Mouse (Mus musculus): ENCODE measurements around the gene Gm20388. TPM values are rescaled to one million over a fixed set of nuclear protein-coding genes. Genes with fewer than 3 reads are reported as not detected.

The Gm20388 gene
- total RNA-seq, 1 experiment from 2014 or later: 18.4 TPM

DNA sequence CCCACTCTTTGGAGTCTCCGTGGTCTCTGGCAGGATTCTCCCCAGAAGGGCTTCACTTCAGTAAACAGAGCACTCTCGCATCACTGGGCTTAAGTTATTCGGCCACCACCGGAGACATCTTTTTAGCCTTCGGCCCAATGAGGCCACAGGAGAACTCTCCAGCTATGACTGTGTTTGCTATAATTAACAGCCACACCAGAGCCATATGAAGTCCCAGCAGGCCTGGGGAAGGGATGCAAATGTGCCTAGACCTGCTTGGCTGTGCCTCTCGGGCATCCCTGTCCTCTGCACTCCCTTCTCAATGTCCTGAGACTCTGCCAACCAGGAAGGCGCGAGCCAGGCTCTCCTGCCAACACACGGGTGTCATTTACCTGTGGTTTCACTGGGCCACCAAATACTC is 1946.7 kb downstream of the Gm20388 start:
- ATAC-seq (replicated peaks in 1 of 2; ENCODE audit: insufficient read depth in 1 of 2, low FRiP score in 2 of 2, low TSS enrichment in 1 of 2, low read depth in 1 of 2, poor library complexity in 2 of 2, severe bottlenecking in 2 of 2): no peak

DNA sequence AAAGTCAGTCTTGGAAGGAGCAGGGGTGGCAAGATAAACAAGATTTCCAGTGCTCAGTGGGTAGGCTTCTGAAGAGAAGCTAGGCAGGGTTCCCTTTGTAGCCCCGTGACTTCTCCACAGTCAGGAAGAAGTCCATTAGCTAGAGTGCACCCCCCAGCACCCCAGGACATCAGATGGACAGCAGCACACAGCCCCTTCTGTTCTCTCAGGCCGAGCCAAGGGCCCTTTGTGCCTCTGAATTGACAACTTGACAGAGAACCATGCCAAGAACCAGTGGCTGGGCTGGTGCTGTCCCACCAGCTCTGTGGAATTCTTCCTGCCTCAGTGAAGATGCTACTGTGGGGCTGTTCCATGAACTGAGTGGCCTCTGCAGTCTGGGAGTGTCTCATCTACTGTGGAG is 1947.1 kb downstream of the Gm20388 start:
- ATAC-seq (replicated peaks in 1 of 2; ENCODE audit: insufficient read depth in 1 of 2, low FRiP score in 2 of 2, low TSS enrichment in 1 of 2, low read depth in 1 of 2, poor library complexity in 2 of 2, severe bottlenecking in 2 of 2): no peak

DNA sequence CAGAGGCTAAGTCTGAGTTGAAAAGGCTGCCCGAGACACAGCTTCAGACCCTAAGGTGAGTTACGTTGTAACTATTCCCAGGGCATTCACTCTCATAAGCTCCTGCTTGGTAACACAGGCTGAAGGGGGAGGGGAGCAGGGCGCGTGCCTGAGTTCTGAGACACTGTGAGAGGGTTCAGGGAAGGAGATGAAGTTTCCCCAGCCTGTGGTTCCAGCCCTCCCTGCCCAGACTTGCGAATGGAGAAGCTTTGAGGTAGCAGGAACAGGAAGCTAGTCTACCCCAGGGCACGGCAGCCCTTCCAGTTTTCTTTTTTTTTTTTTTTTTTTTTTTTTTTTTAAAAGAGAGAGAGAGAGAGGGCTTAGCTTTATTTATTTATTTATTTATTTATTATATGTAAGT is 1950.6 kb downstream of the Gm20388 start:
- peak; percentile 85 to 87 for ATAC-seq (replicated peaks in 1 of 2; ENCODE audit: insufficient read depth in 1 of 2, low FRiP score in 2 of 2, low TSS enrichment in 1 of 2, low read depth in 1 of 2, poor library complexity in 2 of 2, severe bottlenecking in 2 of 2)

DNA sequence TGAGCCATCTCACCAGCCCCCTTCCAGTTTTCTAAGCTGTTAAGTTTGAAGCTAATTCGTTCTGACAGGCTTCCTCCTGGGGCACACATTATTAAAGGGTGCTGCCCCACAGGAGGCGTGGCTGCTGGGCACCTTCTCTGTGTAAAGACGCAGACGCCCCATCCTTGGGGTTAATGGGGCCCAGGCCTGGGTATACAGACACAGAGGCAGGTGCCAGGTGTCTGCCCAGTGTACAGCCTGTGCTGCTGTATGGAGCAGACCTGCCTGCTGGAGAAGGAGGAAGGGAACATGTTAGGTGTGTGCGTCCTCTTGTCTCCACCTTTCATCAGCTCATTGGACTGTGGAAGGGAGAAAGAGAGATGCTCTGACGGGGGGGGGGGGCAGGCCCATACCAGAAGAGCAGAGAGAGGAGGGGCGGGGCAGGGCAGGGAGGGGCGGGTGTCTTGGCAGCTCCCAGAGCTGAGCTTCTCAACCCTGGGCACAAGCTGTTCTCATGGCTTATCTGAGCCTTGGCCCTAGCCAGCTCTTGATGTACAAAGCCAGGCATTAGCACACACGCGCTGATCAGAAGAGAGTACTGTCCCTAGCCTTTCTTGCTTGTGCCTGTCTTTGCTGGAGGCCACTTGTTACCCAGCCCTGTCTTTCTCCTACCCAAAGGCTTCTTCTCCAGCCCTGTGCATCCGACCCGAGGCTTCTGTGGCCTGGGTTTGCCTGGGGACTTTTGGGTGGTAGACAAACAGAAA is 1951.3 kb downstream of the Gm20388 start:
- no peak for ATAC-seq (replicated peaks in 1 of 2; ENCODE audit: insufficient read depth in 1 of 2, low FRiP score in 2 of 2, low TSS enrichment in 1 of 2, low read depth in 1 of 2, poor library complexity in 2 of 2, severe bottlenecking in 2 of 2)

DNA sequence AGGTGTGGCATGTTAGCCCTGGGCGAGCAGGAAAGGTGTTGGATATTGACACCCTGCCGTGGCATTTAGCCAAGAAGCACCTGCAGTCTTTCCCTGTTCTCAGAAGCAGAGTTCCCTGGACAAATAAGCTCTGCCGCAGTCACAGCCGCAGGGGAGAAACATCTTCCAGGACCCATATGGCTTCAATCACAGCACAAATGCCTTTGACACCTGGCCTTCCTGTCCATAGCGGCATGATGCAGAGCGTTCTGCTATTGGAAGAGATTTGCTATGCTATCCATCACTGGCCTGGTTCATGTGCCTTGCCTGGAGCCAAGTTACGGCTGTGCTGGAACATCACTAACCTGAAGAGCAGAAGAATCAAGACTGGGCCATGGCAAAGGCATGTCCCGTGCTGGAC is 1954.7 kb downstream of the Gm20388 start:
- ATAC-seq (replicated peaks in 1 of 2; ENCODE audit: insufficient read depth in 1 of 2, low FRiP score in 2 of 2, low TSS enrichment in 1 of 2, low read depth in 1 of 2, poor library complexity in 2 of 2, severe bottlenecking in 2 of 2): no peak

DNA sequence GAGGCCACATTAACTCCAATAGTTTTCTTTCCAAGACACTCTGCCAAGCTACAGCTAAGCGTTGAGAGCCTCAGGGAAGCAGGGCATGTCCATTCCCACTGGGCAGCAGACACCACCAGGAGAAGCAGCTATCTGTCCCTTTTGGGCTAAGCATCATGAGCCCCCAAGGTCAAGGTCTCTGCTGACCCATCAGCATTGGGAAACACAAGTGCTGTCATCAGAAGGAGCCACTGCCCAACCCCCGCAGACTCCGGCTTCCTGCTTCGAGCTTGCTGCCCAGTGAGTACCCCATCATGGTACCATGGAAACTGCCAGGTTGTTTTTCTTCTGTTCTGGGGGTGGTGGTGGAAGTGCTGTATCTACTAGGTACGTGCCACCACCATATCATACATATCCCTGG is 1957.6 kb downstream of the Gm20388 start:
- no peak for ATAC-seq (replicated peaks in 1 of 2; ENCODE audit: insufficient read depth in 1 of 2, low FRiP score in 2 of 2, low TSS enrichment in 1 of 2, low read depth in 1 of 2, poor library complexity in 2 of 2, severe bottlenecking in 2 of 2)

DNA sequence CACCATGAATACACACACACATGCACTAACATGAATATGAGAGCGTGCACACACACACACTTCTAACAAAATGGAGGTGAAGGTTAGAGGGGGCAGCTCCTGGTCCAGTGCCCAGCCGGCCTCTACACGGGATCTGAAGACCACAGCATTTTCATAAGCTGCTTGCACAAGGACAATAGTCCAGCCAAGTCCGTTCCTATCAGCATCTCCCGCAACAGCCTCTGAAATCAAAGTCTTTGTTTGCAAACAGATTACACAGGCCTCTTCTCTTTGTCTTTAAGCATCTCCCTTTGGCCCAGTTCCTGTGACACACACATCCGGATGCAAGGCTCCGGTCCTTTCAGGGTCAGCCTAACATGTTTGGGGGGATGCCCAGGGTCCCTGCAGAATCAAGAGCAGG is 1958.3 kb downstream of the Gm20388 start:
- ATAC-seq (replicated peaks in 1 of 2; ENCODE audit: insufficient read depth in 1 of 2, low FRiP score in 2 of 2, low TSS enrichment in 1 of 2, low read depth in 1 of 2, poor library complexity in 2 of 2, severe bottlenecking in 2 of 2): no peak

DNA sequence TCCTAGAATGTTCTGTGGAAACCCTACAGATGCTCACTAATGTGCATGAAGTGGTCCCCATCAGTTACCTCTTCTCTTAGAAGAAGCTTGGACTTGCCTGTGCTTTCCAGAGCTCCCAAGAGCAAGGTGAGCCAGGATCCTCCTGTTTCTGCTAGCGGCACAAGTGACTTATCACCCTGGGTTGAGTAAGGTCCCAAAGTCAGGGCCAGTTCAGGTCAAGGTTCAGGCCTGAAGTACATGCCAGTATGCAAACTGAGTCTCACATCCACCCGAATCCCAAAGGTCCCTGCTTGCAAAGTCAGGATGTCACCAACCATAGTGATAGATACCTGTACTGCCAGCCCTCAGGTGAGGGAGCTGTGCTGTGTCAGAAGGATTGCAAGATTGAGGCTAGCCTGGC is 1959.5 kb downstream of the Gm20388 start:
- ATAC-seq (replicated peaks in 1 of 2; ENCODE audit: insufficient read depth in 1 of 2, low FRiP score in 2 of 2, low TSS enrichment in 1 of 2, low read depth in 1 of 2, poor library complexity in 2 of 2, severe bottlenecking in 2 of 2): no peak

DNA sequence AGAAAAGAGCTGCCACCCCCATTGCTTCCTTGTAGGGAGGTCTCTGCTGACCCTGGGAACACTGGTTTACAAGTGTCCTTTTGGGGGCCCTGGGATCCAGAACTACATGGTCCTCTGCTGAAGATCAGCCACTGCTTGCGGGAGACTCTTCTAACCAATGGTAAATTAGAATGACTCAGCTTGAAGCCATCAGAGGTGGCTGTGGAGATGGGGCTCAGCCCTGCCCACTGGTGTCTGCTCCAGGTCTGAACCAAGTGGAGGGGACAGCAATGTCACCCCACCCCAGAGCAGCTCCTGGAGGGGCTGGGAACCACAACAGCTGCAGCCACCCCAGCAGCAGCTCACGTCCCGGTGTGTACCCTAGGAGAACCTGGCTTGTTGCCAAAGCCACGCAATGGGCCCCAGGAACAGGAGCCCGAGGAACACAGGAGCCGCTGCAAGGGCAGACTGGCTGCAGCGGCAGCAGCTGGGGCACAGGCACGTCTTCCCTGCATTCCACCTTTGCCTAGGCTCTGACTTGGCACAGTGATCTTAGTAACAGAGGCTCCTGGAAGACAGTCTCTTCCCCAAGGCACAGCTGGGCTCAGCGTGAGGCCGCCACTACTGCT is 1961.3 kb downstream of the Gm20388 start:
- peak in 1 of 2 experiments; percentile 40; a peak in 3 of 4 replicates for ATAC-seq (replicated peaks in 1 of 2; ENCODE audit: insufficient read depth in 1 of 2, low FRiP score in 2 of 2, low TSS enrichment in 1 of 2, low read depth in 1 of 2, poor library complexity in 2 of 2, severe bottlenecking in 2 of 2)

DNA sequence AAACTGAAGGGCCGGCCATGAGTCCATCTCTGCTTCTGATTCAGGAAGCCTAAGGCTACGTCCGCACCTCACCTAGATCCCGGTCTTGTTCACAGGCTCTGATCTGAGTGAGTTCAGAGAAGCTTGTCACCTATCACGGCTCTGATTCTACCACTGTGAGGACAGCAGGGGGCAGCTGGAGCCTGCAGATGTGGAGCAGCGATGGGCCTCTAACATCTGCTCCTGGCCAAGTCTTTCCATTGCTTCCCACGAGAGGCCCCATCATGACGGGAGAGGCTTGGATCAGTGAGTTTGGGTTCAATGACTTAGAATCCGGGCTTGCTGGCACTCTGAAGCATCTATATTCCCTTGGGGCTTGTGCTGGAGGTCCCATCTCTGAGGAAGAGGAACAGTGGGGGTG is 1963.4 kb downstream of the Gm20388 start:
- no peak; a peak in 1 of 4 replicates for ATAC-seq (replicated peaks in 1 of 2; ENCODE audit: insufficient read depth in 1 of 2, low FRiP score in 2 of 2, low TSS enrichment in 1 of 2, low read depth in 1 of 2, poor library complexity in 2 of 2, severe bottlenecking in 2 of 2)

DNA sequence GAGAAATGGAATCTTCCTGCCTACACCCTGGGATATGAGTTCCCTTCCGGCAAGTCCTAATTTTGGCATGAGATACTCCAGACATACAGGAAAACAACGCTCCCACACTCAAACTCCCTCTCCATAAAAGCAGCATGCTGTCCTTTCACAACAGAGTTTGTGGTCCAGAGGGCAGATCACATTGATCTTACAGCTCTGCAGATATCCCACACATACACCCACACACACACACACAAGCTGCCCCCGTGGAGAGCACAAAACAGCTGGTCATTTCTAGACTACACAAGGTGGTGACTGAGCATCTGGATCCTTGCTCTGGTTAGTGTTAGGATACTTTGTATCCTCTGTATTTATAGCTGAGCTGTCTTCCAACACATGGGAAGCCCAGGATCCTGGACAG is 1964.4 kb downstream of the Gm20388 start:
- no peak for ATAC-seq (replicated peaks in 1 of 2; ENCODE audit: insufficient read depth in 1 of 2, low FRiP score in 2 of 2, low TSS enrichment in 1 of 2, low read depth in 1 of 2, poor library complexity in 2 of 2, severe bottlenecking in 2 of 2)

DNA sequence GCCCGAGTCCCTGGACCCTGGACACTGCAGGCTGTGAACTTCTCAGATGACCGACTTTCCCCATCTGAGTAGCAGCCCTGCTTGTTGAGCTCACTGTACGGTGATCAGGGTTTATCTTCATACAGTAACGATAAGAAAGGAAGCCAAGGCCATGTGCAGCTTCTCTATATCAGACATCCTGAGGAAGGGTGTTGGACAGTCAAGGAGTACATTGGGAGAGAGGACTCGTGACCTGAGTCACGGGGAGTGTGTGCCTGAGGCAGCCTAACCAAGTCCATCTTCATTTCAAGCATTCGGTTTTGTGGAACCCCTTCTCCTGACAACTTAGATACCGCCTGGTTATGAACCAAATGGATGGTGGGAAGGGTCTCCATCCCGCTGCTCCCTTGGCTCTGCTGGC is 1964.9 kb downstream of the Gm20388 start:
- no peak for ATAC-seq (replicated peaks in 1 of 2; ENCODE audit: insufficient read depth in 1 of 2, low FRiP score in 2 of 2, low TSS enrichment in 1 of 2, low read depth in 1 of 2, poor library complexity in 2 of 2, severe bottlenecking in 2 of 2)

DNA sequence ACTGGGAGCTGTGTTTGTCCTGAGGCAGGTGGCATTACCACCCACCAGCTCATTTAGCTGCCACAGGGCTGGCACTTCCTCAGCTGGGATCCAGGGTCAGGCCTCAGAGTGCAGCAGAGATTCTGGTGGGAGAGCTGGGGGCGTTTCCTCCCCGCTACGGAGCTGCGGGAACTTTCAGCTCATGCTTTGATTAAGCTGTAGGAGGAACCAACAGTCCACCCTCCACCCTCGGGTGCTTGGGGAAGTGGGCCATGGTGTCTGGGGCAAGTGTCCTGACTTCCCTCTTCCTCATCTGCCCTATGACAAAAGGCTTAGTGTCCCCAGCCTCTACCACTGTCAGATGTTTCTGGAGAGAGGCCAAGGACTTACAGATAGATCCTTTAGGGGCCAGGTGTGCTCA is 1966.6 kb downstream of the Gm20388 start:
- ATAC-seq (replicated peaks in 1 of 2; ENCODE audit: insufficient read depth in 1 of 2, low FRiP score in 2 of 2, low TSS enrichment in 1 of 2, low read depth in 1 of 2, poor library complexity in 2 of 2, severe bottlenecking in 2 of 2): peak; percentile 49 to 53; a peak in 3 of 4 replicates

DNA sequence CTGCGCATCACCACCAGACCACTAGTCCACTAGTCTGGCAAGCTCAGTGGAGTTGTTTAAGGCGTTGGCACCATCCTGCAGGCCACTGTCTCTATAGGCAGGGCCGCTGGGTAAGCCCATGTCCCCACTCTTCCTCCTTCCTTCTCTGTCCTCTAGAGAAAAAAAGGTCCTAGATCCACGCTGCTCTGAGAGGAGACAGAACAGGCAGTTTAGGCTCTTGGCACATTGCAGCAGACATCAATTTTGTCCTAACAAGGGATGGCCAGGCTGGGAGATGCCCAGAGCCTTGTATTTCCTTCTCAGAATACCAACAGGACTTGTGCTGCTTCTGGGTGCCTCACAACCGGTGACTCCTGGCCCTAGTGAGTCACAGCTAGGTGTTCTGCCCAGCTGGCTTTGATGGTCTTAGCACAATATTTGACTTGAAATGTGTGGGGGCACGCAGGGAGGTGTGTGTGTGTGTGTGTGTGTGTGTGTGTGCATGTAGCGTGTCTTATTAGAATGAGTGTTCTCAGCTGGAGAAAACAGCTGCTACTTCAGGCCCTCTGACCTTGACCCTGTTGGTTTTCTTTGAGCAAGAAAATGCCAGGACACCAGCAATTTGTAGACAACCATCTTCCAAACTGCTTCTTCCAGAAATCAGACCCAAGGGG is 1967.3 kb downstream of the Gm20388 start:
- no peak for ATAC-seq (replicated peaks in 1 of 2; ENCODE audit: insufficient read depth in 1 of 2, low FRiP score in 2 of 2, low TSS enrichment in 1 of 2, low read depth in 1 of 2, poor library complexity in 2 of 2, severe bottlenecking in 2 of 2)

DNA sequence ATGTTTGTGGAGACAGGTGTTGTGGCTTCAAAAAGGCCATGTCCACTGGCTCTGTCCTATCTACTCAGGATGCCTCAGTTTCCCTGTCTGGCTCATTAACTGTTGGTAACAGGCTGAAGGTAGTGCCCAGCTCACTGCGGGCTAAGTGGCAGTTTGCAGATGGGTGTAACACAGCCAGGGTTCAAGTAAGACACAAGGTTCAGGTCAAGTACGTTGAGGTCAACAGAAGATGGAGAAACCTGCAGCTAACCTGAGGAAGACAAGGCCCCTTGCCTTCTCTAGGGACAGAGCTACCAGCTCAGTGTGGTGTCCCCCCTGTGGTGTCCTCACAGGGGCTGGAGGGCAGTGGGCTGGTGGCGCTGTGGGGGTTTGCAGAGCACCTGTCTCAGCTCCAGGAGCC is 1969.1 kb downstream of the Gm20388 start:
- ATAC-seq (replicated peaks in 1 of 2; ENCODE audit: insufficient read depth in 1 of 2, low FRiP score in 2 of 2, low TSS enrichment in 1 of 2, low read depth in 1 of 2, poor library complexity in 2 of 2, severe bottlenecking in 2 of 2): no peak

DNA sequence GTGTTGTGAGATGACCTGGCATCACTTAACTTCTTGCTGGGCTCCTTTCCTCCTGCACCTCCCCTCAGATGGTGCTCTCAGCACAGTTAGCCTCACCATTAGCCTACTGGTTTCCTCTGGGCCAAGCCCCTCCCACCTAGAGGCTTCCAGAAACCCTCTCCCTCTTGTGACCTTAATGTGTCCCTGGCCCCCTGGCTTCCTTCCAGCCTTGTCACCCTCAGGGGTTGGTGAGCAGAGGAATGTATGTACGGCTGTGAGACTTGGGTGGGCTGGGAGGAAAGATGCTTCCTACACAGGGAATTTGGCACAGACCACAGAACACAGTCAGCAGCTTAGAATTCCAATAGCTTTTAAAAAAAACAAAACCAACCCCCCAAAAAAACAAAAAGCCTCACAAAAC is 1970.2 kb downstream of the Gm20388 start:
- no peak for ATAC-seq (replicated peaks in 1 of 2; ENCODE audit: insufficient read depth in 1 of 2, low FRiP score in 2 of 2, low TSS enrichment in 1 of 2, low read depth in 1 of 2, poor library complexity in 2 of 2, severe bottlenecking in 2 of 2)

DNA sequence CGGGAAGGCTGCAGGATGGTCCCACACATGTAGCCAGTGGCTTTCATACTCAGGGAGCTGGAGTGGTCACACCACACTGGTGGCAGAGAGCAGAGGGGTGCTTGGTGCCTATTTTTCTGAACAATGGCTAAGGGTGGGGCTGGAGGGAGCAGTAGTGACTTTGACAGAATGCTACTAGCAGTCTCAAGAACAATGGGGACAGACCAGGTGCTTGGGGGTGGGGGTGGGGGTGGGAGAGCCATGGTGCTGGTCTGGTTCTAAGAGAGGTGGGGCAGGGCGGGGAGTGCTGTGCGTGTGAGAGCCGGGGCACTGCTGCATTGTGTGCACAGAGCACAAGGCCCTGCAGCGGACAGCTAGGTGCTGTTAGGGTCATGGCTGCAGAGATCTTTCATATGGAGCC is 1971.3 kb downstream of the Gm20388 start:
- ATAC-seq (replicated peaks in 1 of 2; ENCODE audit: insufficient read depth in 1 of 2, low FRiP score in 2 of 2, low TSS enrichment in 1 of 2, low read depth in 1 of 2, poor library complexity in 2 of 2, severe bottlenecking in 2 of 2): no peak

DNA sequence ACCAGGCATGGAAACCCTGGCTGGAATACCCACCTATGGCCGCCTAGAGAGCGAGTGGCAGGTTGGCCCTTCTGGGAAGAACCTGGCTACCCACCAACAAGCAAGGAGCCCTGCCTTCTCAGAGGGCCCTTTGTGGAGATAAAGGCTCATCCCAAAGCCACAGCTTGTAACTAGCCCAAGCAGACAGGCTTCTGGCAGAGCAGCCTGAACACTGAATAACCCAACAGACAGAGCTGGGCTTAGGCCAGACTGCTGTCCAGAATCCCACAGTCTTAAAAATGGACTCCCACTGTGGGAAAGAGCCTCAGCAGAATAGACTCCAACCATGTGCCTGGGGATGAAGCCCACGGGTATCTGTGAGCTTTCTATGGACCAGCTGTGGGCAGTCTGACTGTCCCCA is 1973.5 kb downstream of the Gm20388 start:
- ATAC-seq (replicated peaks in 1 of 2; ENCODE audit: insufficient read depth in 1 of 2, low FRiP score in 2 of 2, low TSS enrichment in 1 of 2, low read depth in 1 of 2, poor library complexity in 2 of 2, severe bottlenecking in 2 of 2): no peak

DNA sequence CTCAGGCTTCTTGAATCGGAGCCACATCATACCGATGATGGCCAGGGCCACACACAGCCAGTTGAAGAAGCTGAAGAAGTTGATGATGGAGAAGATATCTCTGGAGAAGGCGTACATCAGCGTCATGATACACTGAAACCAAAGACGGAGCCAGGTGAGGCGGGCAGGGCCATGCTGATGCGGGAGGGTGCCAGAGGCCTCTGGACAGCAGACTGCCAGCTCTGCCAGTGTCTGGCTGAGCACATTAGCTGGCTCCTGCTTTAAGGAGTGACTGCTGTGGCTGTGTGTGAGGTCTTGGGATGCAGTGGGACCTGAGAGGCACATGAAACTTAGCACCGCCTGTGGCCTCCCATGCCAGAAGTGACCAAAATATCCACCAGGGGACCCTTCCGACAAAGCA is 1974.4 kb downstream of the Gm20388 start:
- no peak for ATAC-seq (replicated peaks in 1 of 2; ENCODE audit: insufficient read depth in 1 of 2, low FRiP score in 2 of 2, low TSS enrichment in 1 of 2, low read depth in 1 of 2, poor library complexity in 2 of 2, severe bottlenecking in 2 of 2)
